8 mouse cellular contexts compared by ENCODE assay signal in the genomic region with DNA sequence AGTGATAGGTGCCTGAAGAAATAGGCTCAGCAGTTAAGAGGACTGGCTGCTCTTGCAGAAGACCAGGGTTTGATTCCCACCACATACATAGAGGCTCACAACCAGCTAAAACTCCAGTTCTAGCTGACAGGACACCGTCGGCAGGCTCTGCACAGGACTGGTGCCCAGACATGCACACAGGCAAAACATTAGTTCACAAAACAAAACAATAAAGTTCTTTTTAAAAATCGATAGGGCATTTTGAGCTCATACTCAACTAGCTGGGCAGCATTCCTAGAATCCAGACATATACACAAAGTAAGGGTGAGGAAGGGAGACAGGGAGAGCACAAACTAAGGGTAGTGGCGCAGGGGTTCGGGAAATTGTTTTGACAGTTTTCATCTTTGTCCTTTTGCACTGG. TPM values are rescaled to one million over a fixed set of nuclear protein-coding genes. Genes with fewer than 3 reads are reported as not detected.
DNase-seq lines count a peak whose midpoint lies in the region; ATAC-seq and TF ChIP-seq lines count a peak whose summit lies in the region.

No protein-coding gene starts in this region.

- DNase-seq in liver, adult 2 months (ENCODE audit: extremely low read depth, low read depth, low spot score) = peak; percentile 66
- no peak for DNase-seq in liver
- no peak for DNase-seq in embryonic facial prominence, embryonic 14.5 days (ENCODE audit: low spot score)
- DNase-seq in intestine, embryonic 14.5 days (ENCODE audit: low spot score) = no peak
- no peak for DNase-seq in urinary bladder, postnatal 4 days (ENCODE audit: low spot score in 2 of 2)
- DNase-seq in thymus, postnatal 10 days (ENCODE audit: low spot score in 2 of 2) = no peak
- no peak for DNase-seq in adrenal gland, postnatal 36 days

- H3K27me3 ChIP-seq in liver, adult 2 months (ENCODE audit: control insufficient read depth, insufficient read depth, low read length) = no peaks in the 10 kb centered on the region
- no peaks in the 10 kb centered on the region for H3K27me3 ChIP-seq in embryonic facial prominence, embryonic 14.5 days (replicated peaks; ENCODE audit: control insufficient read depth, insufficient read depth, low read length)
- no peaks in the 10 kb centered on the region for H3K27me3 ChIP-seq in intestine, embryonic 14.5 days (replicated peaks; ENCODE audit: control insufficient read depth, insufficient read depth, low read length)
- H3K27me3 ChIP-seq in midbrain, embryonic 16.5 days (ENCODE audit: control insufficient read depth, insufficient read depth, low read depth, low read length) = no peaks in the 10 kb centered on the region

- H3K9ac ChIP-seq in liver, adult 2 months (ENCODE audit: low read depth, low read length) = peak overlapping the region; percentile 91
- H3K9ac ChIP-seq in embryonic facial prominence, embryonic 14.5 days (ENCODE audit: low read depth, low read length) = peak overlapping the region; percentile 82
- H3K9ac ChIP-seq in intestine, embryonic 14.5 days (ENCODE audit: low read length) = peak overlapping the region; percentile 81
- peak overlapping the region; percentile 91; the same call in 1 of the 2 replicates for H3K9ac ChIP-seq in midbrain, embryonic 16.5 days (ENCODE audit: low read depth, low read length)

- no peak for TF ChIP-seq CTCF in liver, adult 2 months (IDR thresholded peaks at IDR 0.05; ENCODE audit: low read depth, low read length)

- no peak for TF ChIP-seq POLR2A in liver, adult 2 months (IDR thresholded peaks at IDR 0.05; ENCODE audit: extremely low read depth, insufficient read depth, low read length)

- 12% methylated on average over 5 of the region's 5 CpGs for WGBS in liver, adult 2 months
- 60% methylated on average over 5 of the region's 5 CpGs for WGBS in embryonic facial prominence, embryonic 14.5 days
- 63% methylated on average over 5 of the region's 5 CpGs for WGBS in intestine, embryonic 14.5 days
- 56% methylated on average over 5 of the region's 5 CpGs for WGBS in midbrain, embryonic 16.5 days

- H3K4me1 ChIP-seq in liver, adult 2 months (ENCODE audit: control insufficient read depth, insufficient read depth, low read length) = peaks cover 15% of the 10 kb centered on the region; the same call in 1 of the 2 replicates
- H3K4me1 ChIP-seq in embryonic facial prominence, embryonic 14.5 days (ENCODE audit: control insufficient read depth, insufficient read depth, low read length) = peaks cover 16% of the 10 kb centered on the region
- H3K4me1 ChIP-seq in intestine, embryonic 14.5 days (replicated peaks; ENCODE audit: control insufficient read depth, insufficient read depth, low read length) = peaks cover 16% of the 10 kb centered on the region
- H3K4me1 ChIP-seq in midbrain, embryonic 16.5 days (ENCODE audit: control insufficient read depth, insufficient read depth, low read length) = peaks cover 26% of the 10 kb centered on the region

- no peak for ATAC-seq in embryonic facial prominence, embryonic 14.5 days (ENCODE audit: low read depth)
- ATAC-seq in intestine, embryonic 14.5 days (replicated peaks; ENCODE audit: low FRiP score, low TSS enrichment, low read depth) = no peak
- ATAC-seq in midbrain, embryonic 16.5 days = no peak

- H3K4me2 ChIP-seq in embryonic facial prominence, embryonic 14.5 days (ENCODE audit: low read depth, low read length) = peak overlapping the region; percentile 83
- peak overlapping the region; percentile 90 for H3K4me2 ChIP-seq in intestine, embryonic 14.5 days (ENCODE audit: low read length)
- H3K4me2 ChIP-seq in midbrain, embryonic 16.5 days (ENCODE audit: low read length) = peak overlapping the region; percentile 97

- H3K36me3 ChIP-seq in liver, adult 2 months (ENCODE audit: control insufficient read depth, insufficient read depth, low read length) = no peaks in the 10 kb centered on the region
- H3K36me3 ChIP-seq in embryonic facial prominence, embryonic 14.5 days (ENCODE audit: control insufficient read depth, insufficient read depth, low read length) = no peaks in the 10 kb centered on the region
- H3K36me3 ChIP-seq in intestine, embryonic 14.5 days (ENCODE audit: control insufficient read depth, insufficient read depth, low read length) = no peaks in the 10 kb centered on the region
- H3K36me3 ChIP-seq in midbrain, embryonic 16.5 days (ENCODE audit: control insufficient read depth, insufficient read depth, low read length) = no peaks in the 10 kb centered on the region

- peaks cover 13% of the 10 kb centered on the region for H3K79me2 ChIP-seq in liver, adult 2 months (ENCODE audit: control insufficient read depth, insufficient read depth, low read length)

- peak overlapping the region; percentile 69 for H3K4me3 ChIP-seq in liver, adult 2 months (ENCODE audit: insufficient read depth, low read depth, low read length)
- H3K4me3 ChIP-seq in embryonic facial prominence, embryonic 14.5 days (ENCODE audit: low read depth, low read length) = peak overlapping the region; percentile 91
- H3K4me3 ChIP-seq in intestine, embryonic 14.5 days (ENCODE audit: low read depth, low read length) = peak overlapping the region; percentile 95
- H3K4me3 ChIP-seq in midbrain, embryonic 16.5 days (ENCODE audit: low read depth, low read length) = peak overlapping the region; percentile 78; the same call in 1 of the 2 replicates

- peak overlapping the region; percentile 99 for H3K27ac ChIP-seq in liver, adult 2 months (replicated peaks; ENCODE audit: insufficient read depth, low read depth, low read length)
- peak overlapping the region; percentile 98 for H3K27ac ChIP-seq in embryonic facial prominence, embryonic 14.5 days (replicated peaks; ENCODE audit: low read depth, low read length)
- H3K27ac ChIP-seq in intestine, embryonic 14.5 days (ENCODE audit: low read depth) = peak overlapping the region; percentile 94
- H3K27ac ChIP-seq in midbrain, embryonic 16.5 days (ENCODE audit: low read length) = peak overlapping the region; percentile 93

- H3K9me3 ChIP-seq in embryonic facial prominence, embryonic 14.5 days (ENCODE audit: control insufficient read depth, low read length) = no peaks in the 10 kb centered on the region
- H3K9me3 ChIP-seq in intestine, embryonic 14.5 days (ENCODE audit: control insufficient read depth, low read length) = no peaks in the 10 kb centered on the region
- no peaks in the 10 kb centered on the region for H3K9me3 ChIP-seq in midbrain, embryonic 16.5 days (replicated peaks; ENCODE audit: control insufficient read depth, low read length, poor library complexity, severe bottlenecking)

RNA-seq across cellular contexts. Expression of a gene that starts 1.4 kb away (rescaled TPM):
- total RNA-seq in liver, adult 2 months (2014; rRNA removed) = 52.4 and 58.5 TPM in 2 replicates
- 9.8 and 12.2 TPM in 2 replicates for polyA plus RNA-seq in liver, adult 2 months (2012; rRNA removed)
- 69.9 and 71.6 TPM in 2 replicates for polyA plus RNA-seq in embryonic facial prominence, embryonic 14.5 days (2014; fragmentation: Nextera tagmentation; extraction: Ambion mirVana)
- 50.0 and 50.9 TPM in 2 replicates for polyA plus RNA-seq in intestine, embryonic 14.5 days (2014; fragmentation: Nextera tagmentation; extraction: Ambion mirVana)
- 82.7 and 92.9 TPM in 2 replicates for polyA plus RNA-seq in midbrain, embryonic 16.5 days (2015; fragmentation: Nextera tagmentation; extraction: Ambion mirVana)
- total RNA-seq in adrenal gland, postnatal 36 days (2021) = 100 to 1,000 TPM; 108 to 117 TPM

RNA-seq across cellular contexts. Expression of a gene that starts 26.2 kb away (rescaled TPM):
- total RNA-seq in liver, adult 2 months (2014; rRNA removed) = 20.7 and 36.2 TPM in 2 replicates
- polyA plus RNA-seq in liver, adult 2 months (2012; rRNA removed) = 73.7 and 83.2 TPM in 2 replicates
- polyA plus RNA-seq in embryonic facial prominence, embryonic 14.5 days (2014; fragmentation: Nextera tagmentation; extraction: Ambion mirVana) = 143 TPM in 2 replicates
- 194 and 208 TPM in 2 replicates for polyA plus RNA-seq in intestine, embryonic 14.5 days (2014; fragmentation: Nextera tagmentation; extraction: Ambion mirVana)
- polyA plus RNA-seq in midbrain, embryonic 16.5 days (2015; fragmentation: Nextera tagmentation; extraction: Ambion mirVana) = 426 and 443 TPM in 2 replicates
- 10 to 100 TPM; 33.5 to 41.7 TPM for total RNA-seq in adrenal gland, postnatal 36 days (2021)

RNA-seq across cellular contexts. Expression of a gene that starts 26.4 kb away (rescaled TPM):
- 46.7 and 64.4 TPM in 2 replicates for total RNA-seq in liver, adult 2 months (2014; rRNA removed)
- polyA plus RNA-seq in liver, adult 2 months (2012; rRNA removed) = 36.2 and 37.6 TPM in 2 replicates
- polyA plus RNA-seq in embryonic facial prominence, embryonic 14.5 days (2014; fragmentation: Nextera tagmentation; extraction: Ambion mirVana) = 365 and 376 TPM in 2 replicates
- 465 and 494 TPM in 2 replicates for polyA plus RNA-seq in intestine, embryonic 14.5 days (2014; fragmentation: Nextera tagmentation; extraction: Ambion mirVana)
- polyA plus RNA-seq in midbrain, embryonic 16.5 days (2015; fragmentation: Nextera tagmentation; extraction: Ambion mirVana) = 314 and 329 TPM in 2 replicates
- total RNA-seq in adrenal gland, postnatal 36 days (2021) = 10 to 100 TPM; 66.6 to 85.5 TPM

RNA-seq across cellular contexts. Expression of a gene that starts 38.5 kb away (rescaled TPM):
- total RNA-seq in liver, adult 2 months (2014; rRNA removed) = 363 and 370 TPM in 2 replicates
- 153 and 184 TPM in 2 replicates for polyA plus RNA-seq in liver, adult 2 months (2012; rRNA removed)
- 336 and 395 TPM in 2 replicates for polyA plus RNA-seq in embryonic facial prominence, embryonic 14.5 days (2014; fragmentation: Nextera tagmentation; extraction: Ambion mirVana)
- polyA plus RNA-seq in intestine, embryonic 14.5 days (2014; fragmentation: Nextera tagmentation; extraction: Ambion mirVana) = 270 and 272 TPM in 2 replicates
- 85.5 and 102 TPM in 2 replicates for polyA plus RNA-seq in midbrain, embryonic 16.5 days (2015; fragmentation: Nextera tagmentation; extraction: Ambion mirVana)
- 100 to 1,000 TPM; 504 to 546 TPM for total RNA-seq in adrenal gland, postnatal 36 days (2021)
